Mouse (Mus musculus): ENCODE measurements around the gene Wdfy1. TPM values are rescaled to one million over a fixed set of nuclear protein-coding genes. Genes with fewer than 3 reads are reported as not detected.

Wdfy1 gene
- polyA plus RNA-seq, 1 experiment from 2014 or later, result 115 TPM

DNA sequence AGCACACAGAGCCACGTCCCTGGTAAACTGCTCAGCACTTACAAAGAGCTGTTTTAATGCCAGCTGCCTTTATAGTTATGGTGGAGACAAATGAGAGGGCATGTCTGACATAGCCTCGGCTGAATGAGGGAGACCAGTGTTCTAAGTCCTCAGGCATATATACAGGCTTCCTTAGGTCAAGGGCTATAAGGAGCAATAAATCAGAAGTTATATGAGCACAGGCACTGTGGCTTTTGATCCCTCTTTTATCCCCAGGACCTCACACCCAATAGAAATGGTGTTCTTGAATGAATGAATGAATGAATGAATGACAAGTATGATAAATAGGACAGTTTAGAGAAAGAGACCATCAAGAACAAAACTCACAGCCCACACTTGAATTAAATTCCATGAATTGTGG is 16.9 kb downstream of the Wdfy1 start:
- peak overlapping the region; percentile 91 for H3K4me2 ChIP-seq
- no peaks in the 10 kb centered on the region for H3K9me3 ChIP-seq
- no peak overlapping the region for H3K4me3 ChIP-seq
- no peak for ATAC-seq (ENCODE audit: low FRiP score, low read depth)
- peaks cover 37% of the 10 kb centered on the region for H3K4me1 ChIP-seq (replicated peaks)
- 28% methylated on average over 2 of the region's 2 CpGs for WGBS
- no peaks in the 10 kb centered on the region for H3K27me3 ChIP-seq
- no peak overlapping the region for H3K9ac ChIP-seq
- no peak overlapping the region for H3K27ac ChIP-seq (replicated peaks)
- H3K36me3 ChIP-seq, result no peaks in the 10 kb centered on the region

DNA sequence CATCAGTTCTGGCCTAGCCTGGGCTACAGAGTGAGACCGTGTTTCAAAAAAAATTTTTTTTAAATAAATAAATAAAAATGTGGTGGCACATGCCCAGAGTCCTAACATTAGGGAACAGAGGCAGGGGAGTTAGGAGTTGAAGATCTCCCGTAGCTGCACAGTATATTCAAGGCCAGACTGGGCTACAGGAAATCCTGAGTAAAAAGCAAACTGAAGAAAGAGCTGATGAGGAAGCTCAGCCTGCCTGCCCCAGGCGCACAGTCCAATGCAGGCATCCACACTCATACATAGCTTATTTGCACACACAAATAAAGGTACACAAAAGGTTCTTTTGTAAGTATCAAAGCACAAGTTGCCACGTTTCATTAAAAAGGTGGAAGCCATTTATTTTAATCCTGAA is 18.3 kb downstream of the Wdfy1 start:
- Histone ChIP-seq H3K9ac (no peak overlapping the region), H3K36me3 (no peaks in the 10 kb centered on the region), H3K4me1 (replicated peaks) (peaks cover 37% of the 10 kb centered on the region), H3K9me3 (no peaks in the 10 kb centered on the region), H3K4me3 (no peak overlapping the region), H3K4me2 (no peak overlapping the region), H3K27me3 (no peaks in the 10 kb centered on the region), H3K27ac (replicated peaks) (no peak overlapping the region)
- WGBS, result 80% methylated on average over 4 of the region's 4 CpGs
- ATAC-seq (ENCODE audit: low FRiP score, low read depth), result no peak

DNA sequence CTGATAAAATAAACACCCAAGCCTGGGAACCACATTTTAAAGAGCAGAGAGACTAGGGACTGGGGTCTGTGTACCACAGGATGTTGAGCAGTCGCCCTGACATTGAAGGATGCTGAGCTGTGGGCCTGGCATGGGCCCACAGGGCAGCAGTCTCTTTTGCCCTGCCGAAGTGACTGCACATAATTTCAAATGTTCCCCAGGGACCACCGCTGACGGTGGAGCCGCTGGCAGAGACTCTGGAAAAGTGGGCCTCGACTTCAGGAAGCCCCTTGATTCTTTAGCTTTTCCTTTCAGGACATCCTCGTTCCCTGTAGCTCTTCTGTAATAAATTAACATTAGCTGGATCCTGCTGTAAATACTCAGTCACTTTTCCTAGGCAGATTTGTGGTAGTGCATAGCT is 18.8 kb downstream of the Wdfy1 start:
- H3K9ac ChIP-seq, result no peak overlapping the region
- WGBS, result 43% methylated on average over 7 of the region's 7 CpGs
- H3K9me3 ChIP-seq, result no peaks in the 10 kb centered on the region
- no peak overlapping the region for H3K27ac ChIP-seq (replicated peaks)
- no peak for ATAC-seq (ENCODE audit: low FRiP score, low read depth)
- H3K4me2 ChIP-seq, result no peak overlapping the region
- no peaks in the 10 kb centered on the region for H3K36me3 ChIP-seq
- H3K27me3 ChIP-seq, result no peaks in the 10 kb centered on the region
- no peak overlapping the region for H3K4me3 ChIP-seq
- H3K4me1 ChIP-seq (replicated peaks), result peaks cover 32% of the 10 kb centered on the region

DNA sequence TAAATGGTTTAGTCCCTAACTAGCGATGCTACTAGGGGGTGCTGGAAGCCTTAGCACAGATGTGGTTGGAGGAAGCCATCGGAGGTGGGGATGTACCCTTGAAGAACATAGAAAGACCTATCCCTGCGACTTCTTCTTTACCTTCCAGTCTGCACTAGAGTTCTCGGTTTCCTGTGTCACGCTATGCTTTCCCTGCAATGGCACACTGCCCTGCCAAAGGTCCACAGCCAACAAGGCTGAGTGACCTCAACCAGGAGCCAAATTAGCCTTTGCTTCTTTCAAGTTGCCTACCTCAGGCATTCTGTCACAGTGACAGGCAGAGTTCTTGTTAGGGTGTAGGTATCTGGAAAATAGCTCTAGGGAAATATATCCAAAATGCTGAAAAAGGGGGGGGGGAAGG is 19.5 kb downstream of the Wdfy1 start:
- ATAC-seq (ENCODE audit: low FRiP score, low read depth), result no peak
- Histone ChIP-seq H3K4me2 (no peak overlapping the region), H3K36me3 (no peaks in the 10 kb centered on the region), H3K27ac (replicated peaks) (no peak overlapping the region), H3K9ac (no peak overlapping the region), H3K4me3 (no peak overlapping the region), H3K9me3 (no peaks in the 10 kb centered on the region), H3K27me3 (no peaks in the 10 kb centered on the region), H3K4me1 (replicated peaks) (peaks cover 32% of the 10 kb centered on the region)
- WGBS, result 90% methylated on average over 5 of the region's 5 CpGs

DNA sequence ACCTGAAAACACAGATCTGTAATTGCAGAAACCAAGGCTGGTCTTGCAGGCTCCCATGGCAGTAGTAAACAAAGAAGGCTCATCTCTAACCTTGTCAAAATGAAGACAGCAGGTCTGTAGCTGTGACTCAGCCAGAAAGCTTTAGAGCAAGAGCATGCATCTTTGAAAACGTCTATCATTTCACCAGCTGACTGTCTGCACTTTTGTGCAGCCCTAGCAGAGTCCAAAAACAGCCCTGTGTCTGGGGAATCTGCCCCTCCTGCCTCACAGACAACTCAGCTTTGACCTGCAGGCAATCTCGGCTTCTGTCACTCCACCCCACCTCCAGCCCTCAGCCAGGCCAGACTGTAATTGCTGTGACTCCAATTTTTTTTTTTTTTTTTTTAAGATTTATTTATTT is 20.6 kb downstream of the Wdfy1 start:
- Histone ChIP-seq H3K27ac (replicated peaks) (no peak overlapping the region), H3K9me3 (no peaks in the 10 kb centered on the region), H3K27me3 (no peaks in the 10 kb centered on the region), H3K4me2 (no peak overlapping the region), H3K4me1 (replicated peaks) (peaks cover 26% of the 10 kb centered on the region), H3K9ac (no peak overlapping the region), H3K4me3 (no peak overlapping the region), H3K36me3 (no peaks in the 10 kb centered on the region)
- 57% methylated on average over 2 of the region's 2 CpGs for WGBS
- ATAC-seq (ENCODE audit: low FRiP score, low read depth), result no peak

DNA sequence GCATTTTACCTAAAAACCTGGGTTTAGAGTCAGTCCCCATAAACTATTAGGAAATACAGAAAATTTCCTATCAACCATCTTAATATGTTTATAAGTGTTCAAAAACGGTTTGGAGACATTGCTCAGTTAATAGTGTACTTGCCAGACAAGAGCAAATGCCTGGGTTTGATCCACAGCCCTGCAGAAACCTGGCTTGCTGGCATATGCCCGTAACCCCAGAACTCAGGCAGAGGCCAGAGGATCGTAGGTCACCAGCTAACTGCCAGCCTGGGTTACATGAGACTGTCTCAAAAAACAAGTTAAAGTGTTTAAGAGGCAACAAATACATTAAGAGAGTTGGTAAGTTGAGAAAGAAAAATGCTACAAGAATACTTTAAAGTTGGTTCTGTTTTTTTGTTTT is 21.0 kb downstream of the Wdfy1 start:
- Histone ChIP-seq H3K9ac (no peak overlapping the region), H3K9me3 (no peaks in the 10 kb centered on the region), H3K4me2 (no peak overlapping the region), H3K27ac (replicated peaks) (no peak overlapping the region), H3K4me1 (replicated peaks) (peaks cover 23% of the 10 kb centered on the region), H3K4me3 (no peak overlapping the region), H3K36me3 (no peaks in the 10 kb centered on the region), H3K27me3 (no peaks in the 10 kb centered on the region)
- WGBS, result 93% methylated on average over 3 of the region's 3 CpGs
- no peak for ATAC-seq (ENCODE audit: low FRiP score, low read depth)

DNA sequence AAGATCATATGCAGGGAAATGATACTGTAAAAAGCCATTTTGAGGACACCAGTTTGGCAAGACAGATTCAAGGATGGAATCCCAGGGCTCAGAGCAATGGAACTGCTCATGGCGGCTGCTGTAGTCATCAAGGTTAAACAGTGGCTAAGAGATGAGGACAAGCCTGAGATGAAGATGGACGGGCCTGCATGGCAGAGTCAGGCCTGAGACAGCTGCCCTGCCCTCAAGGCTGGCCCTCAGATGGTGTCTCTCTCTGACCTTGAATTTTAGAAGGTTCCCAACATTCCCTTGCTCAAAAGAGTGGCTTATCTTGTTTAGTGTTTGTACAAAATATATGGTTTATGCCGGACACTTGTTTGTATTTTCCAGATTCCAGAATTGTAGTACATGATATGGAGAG is 22.5 kb downstream of the Wdfy1 start:
- Histone ChIP-seq H3K27me3 (no peaks in the 10 kb centered on the region), H3K9ac (no peak overlapping the region), H3K4me2 (no peak overlapping the region), H3K4me3 (no peak overlapping the region), H3K36me3 (no peaks in the 10 kb centered on the region), H3K9me3 (no peaks in the 10 kb centered on the region), H3K27ac (replicated peaks) (no peak overlapping the region), H3K4me1 (replicated peaks) (peaks cover 8% of the 10 kb centered on the region; the same call in 1 of the 2 replicates)
- 98% methylated on average over 3 of the region's 3 CpGs for WGBS
- ATAC-seq (ENCODE audit: low FRiP score, low read depth), result no peak

DNA sequence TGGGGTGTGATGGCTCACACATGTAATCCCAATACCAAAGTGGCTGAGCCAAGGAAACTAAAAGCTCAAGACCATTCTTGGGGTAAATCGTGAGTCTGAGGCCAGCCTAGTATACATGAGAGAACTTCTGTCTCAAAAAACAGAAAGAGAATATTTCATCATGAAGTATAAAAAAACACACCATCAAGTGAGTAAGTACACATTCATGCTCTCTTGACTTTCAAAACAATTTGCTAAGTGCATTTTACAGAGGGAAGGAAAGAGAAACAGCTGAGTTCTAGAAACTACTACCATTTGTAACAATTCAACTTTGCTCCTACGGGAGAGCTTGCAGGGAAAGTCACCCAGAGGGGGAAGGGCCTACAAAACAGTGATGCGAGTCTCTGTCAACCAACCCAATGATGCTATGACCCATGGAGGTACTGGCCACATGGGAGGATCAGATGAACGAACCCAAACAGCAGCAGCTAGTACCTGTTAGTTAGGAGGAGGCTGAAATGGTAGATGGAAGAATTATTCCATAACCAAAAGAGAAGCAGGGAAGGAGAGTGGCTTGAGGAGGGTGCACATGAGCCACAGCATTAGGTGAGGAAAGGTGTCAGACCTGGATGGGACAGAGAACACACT is 23.1 kb downstream of the Wdfy1 start:
- H3K4me1 ChIP-seq (replicated peaks), result 0 out of 2 replicates have a peak, but pooled peaks cover 8% of the 10 kb centered on the region
- H3K27me3 ChIP-seq, result no peaks in the 10 kb centered on the region
- H3K9ac ChIP-seq, result no peak overlapping the region
- 91% methylated on average over 4 of the region's 4 CpGs for WGBS
- no peak overlapping the region for H3K4me2 ChIP-seq
- H3K4me3 ChIP-seq, result no peak overlapping the region
- ATAC-seq (ENCODE audit: low FRiP score, low read depth), result no peak
- H3K9me3 ChIP-seq, result no peaks in the 10 kb centered on the region
- H3K27ac ChIP-seq (replicated peaks), result no peak overlapping the region
- no peaks in the 10 kb centered on the region for H3K36me3 ChIP-seq

DNA sequence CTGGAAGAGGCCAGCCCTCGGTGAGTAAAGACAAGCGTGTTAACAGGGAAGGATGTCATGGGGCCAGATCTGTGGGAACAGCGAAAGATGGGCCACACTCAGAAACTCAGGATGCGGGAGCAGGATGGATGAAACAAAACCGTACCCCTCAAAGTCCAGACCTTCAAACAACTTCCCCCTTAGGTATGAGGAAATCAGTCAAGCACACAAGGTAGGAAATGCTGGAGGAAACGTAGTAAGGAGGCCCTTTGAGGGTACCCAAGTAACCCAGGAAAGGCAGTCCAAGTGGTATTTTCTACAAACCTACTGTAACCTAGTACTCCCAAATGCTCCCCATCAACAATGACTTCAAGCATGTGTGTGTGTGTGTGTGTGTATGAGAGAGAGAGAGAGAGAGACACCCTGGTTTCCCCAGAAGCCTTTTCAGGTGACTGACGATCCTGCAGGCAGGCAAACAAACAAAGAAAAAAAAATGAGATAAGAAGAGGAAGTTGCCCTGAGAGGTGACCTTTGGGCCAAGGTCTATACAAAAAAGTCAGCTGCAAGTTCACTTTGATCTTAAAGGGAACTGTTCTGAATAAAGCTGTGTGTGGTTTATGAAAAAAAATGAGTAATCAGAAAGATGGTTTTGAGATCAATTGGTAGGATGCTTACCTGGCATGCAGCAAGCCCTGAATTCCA is 23.8 kb downstream of the Wdfy1 start:
- Histone ChIP-seq H3K27me3 (no peaks in the 10 kb centered on the region), H3K27ac (replicated peaks) (no peak overlapping the region), H3K4me3 (no peak overlapping the region), H3K9me3 (no peaks in the 10 kb centered on the region), H3K9ac (no peak overlapping the region), H3K4me1 (replicated peaks) (0 out of 2 replicates have a peak, but pooled peaks cover 6% of the 10 kb centered on the region), H3K4me2 (no peak overlapping the region), H3K36me3 (no peaks in the 10 kb centered on the region)
- ATAC-seq (ENCODE audit: low FRiP score, low read depth), result no peak
- WGBS, result 86% methylated on average over 7 of the region's 7 CpGs

DNA sequence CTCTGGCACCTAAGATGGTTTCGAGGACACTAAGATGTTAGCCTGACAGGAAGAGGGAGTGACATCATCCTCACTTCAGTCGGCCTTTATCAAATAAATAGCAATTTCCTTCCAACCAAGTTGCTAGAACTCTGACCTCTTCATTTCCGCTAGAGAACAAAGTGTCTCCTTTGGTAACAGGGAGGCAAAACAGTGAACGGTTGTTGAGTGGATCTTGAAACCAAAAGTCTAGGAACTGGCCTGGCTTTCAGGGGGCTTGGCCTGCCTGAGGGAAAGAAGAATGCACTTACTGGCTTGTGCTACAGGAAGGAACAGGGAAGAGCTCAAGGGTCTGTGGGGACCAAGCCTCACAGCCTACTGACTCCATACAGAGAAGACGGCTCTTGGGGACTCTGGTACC is 24.8 kb downstream of the Wdfy1 start:
- Histone ChIP-seq H3K9me3 (no peaks in the 10 kb centered on the region), H3K36me3 (no peaks in the 10 kb centered on the region), H3K4me2 (no peak overlapping the region), H3K9ac (no peak overlapping the region), H3K4me1 (replicated peaks) (no peaks in the 10 kb centered on the region), H3K27me3 (no peaks in the 10 kb centered on the region), H3K27ac (replicated peaks) (no peak overlapping the region), H3K4me3 (no peak overlapping the region)
- ATAC-seq (ENCODE audit: low FRiP score, low read depth), result no peak
- 87% methylated on average over 5 of the region's 5 CpGs for WGBS

DNA sequence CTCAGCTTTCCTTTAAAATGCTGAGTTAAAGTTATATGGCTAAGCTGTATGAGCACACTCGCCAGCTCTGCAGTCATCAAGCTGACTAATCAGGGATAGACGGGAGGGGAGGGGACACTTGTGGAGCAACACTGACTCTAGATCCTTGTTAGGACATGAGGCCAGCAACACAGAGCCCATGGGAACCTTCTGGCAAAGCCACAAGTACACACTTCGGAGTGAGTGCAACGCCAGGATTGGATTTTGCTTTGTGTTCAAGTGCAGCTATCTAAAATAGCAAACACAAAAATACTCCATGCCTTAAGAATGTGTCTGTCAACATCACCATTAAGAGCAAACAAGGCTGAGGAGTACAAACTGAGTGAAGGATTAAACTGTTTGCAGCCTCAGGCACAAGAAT is 29.9 kb downstream of the Wdfy1 start:
- Histone ChIP-seq H3K27ac (replicated peaks) (no peak overlapping the region), H3K9me3 (no peaks in the 10 kb centered on the region), H3K36me3 (peaks cover 3% of the 10 kb centered on the region; the same call in 1 of the 2 replicates), H3K4me3 (no peak overlapping the region), H3K4me2 (no peak overlapping the region), H3K9ac (no peak overlapping the region), H3K27me3 (no peaks in the 10 kb centered on the region), H3K4me1 (replicated peaks) (no peaks in the 10 kb centered on the region)
- ATAC-seq (ENCODE audit: low FRiP score, low read depth), result no peak
- WGBS, result 93% methylated on average over 4 of the region's 4 CpGs

DNA sequence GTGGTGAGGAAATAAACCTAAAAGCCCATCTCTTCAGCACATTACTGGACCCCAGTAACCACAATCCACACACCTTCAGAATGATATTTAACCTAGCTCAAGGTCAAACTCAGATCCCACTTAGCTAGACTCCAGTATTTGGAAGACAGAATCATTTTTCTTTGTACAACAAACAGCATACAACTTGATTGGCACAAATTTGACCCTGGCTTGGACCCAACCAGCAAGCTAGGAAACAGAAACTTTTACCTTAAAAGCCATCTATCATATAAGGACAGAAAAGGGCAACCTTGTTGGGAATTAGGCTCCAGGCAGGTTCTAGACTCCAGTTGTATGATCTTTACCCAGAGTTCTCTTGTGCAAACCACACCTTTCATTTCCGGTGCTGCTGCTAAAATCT is 32.6 kb downstream of the Wdfy1 start:
- no peaks in the 10 kb centered on the region for H3K27me3 ChIP-seq
- no peak overlapping the region for H3K27ac ChIP-seq (replicated peaks)
- no peak overlapping the region for H3K4me2 ChIP-seq
- H3K36me3 ChIP-seq, result peaks cover 10% of the 10 kb centered on the region; the same call in 1 of the 2 replicates
- ATAC-seq (ENCODE audit: low FRiP score, low read depth), result no peak
- no peak overlapping the region for H3K9ac ChIP-seq
- H3K4me3 ChIP-seq, result no peak overlapping the region
- H3K4me1 ChIP-seq (replicated peaks), result no peaks in the 10 kb centered on the region
- WGBS, result 95% methylated on average over 1 of the region's 1 CpGs
- H3K9me3 ChIP-seq, result no peaks in the 10 kb centered on the region

DNA sequence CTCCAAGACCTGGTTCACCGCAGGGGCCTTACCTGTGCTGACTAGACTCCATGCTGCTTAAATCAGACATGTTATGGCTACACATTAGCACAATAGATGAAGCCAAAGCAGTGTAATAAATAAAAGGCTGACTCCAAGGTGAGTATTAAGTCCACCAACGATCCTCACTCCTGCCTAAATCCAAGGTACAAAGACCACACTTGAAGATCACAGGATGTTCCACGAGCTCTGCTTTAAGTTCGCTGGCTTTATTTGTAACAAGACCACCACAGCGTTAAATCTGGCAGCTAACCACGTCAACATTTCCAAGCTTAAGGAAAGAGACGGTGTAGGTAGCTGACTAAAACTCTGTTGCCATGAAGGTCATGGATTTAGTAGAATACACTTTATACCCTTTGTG is 33.0 kb downstream of the Wdfy1 start:
- no peaks in the 10 kb centered on the region for H3K27me3 ChIP-seq
- no peak overlapping the region for H3K9ac ChIP-seq
- peaks cover 15% of the 10 kb centered on the region; the same call in 1 of the 2 replicates for H3K36me3 ChIP-seq
- no peaks in the 10 kb centered on the region for H3K9me3 ChIP-seq
- H3K27ac ChIP-seq (replicated peaks), result no peak overlapping the region
- H3K4me3 ChIP-seq, result no peak overlapping the region
- no peak overlapping the region for H3K4me2 ChIP-seq
- no peak for ATAC-seq (ENCODE audit: low FRiP score, low read depth)
- WGBS, result 96% methylated on average over 7 of the region's 7 CpGs
- H3K4me1 ChIP-seq (replicated peaks), result no peaks in the 10 kb centered on the region

All from hindbrain, embryonic 15.5 days (tissue).